Mouse (Mus musculus): ENCODE data around the gene Phf1.

Phf1 gene

DNA sequence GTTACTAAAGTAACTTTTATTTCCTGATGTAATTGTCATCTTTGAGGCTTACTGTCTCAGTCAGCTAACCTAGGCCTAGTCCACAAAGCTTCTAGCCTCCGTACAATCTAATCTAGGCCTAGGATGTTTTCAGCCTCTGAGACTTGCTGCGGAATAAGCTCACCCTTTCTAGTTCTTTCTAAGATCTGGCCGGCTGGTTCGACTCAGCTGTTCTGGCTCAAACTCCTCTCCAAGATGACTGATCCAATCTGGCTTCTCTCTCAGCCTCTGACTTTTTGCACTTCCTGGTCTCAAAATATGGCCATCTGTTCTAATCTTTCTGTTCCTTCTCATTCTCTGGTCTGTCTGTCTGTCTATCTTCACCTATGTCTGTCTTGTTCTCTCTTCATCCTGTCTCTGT lies 50.5 kb downstream of the Phf1 start:
- DNase-seq = no peak

DNA sequence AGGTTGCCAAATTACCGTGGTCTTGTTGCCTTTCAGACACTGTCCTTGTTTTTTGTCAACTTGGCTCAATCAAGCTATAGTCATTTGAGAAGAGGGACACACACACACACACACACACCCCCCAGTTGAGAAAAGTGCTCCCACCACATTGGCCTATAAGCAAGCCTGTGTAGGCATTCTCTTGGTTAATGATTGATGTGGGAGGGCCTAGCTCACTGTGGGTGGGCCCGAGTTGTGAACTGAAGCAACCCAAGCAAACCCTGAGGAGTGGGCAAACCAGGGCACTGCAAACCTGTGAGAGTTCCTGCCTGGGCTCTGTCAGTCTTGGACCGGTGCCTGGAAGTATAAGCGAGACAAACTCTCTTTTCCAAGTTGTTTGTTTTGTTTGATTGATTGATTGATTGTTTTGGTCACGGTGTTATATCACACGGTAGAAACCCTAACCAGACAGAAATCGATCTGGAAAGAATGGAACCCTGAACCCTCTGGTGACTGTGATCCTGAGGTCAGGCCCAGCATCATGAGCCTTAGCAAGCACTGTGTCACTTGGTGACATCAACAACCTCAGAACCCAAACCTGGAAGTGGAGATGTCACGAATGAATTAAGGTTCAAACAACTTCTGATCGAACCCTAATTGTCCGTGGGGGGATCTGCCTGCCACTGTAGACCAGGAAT lies 52.8 kb downstream of the Phf1 start:
- DNase-seq = no peak
